Mouse (Mus musculus) forebrain, embryonic 13.5 days (tissue): ENCODE data around the gene Crip2. TPM values are rescaled to one million over a fixed set of nuclear protein-coding genes. Genes with fewer than 3 reads are reported as not detected.

Source experiments
- ATAC-seq: fragments of 200-750 bp; cut with Nextera tagmentation; 2 replicates; pipeline ENCODE4 v1.8.0; 2017
- H3K27ac ChIP-seq: fragments of 300-500 bp; sonication (generic); 2 replicates; pipeline ENCODE4 v1.5.1; 2015; ENCODE audit warnings: inconsistent platforms, mild to moderate bottlenecking, moderate library complexity
- H3K27me3 ChIP-seq: fragments of 300-500 bp; sonication (generic); 2 replicates; pipeline ENCODE4 v1.6.1; 2015; ENCODE audit warnings: mild to moderate bottlenecking, inconsistent platforms
- H3K36me3 ChIP-seq: fragments of 300-500 bp; sonication (generic); 2 replicates; pipeline ENCODE4 v1.6.1; 2015; ENCODE audit warnings: mild to moderate bottlenecking, inconsistent platforms; ENCODE audit not compliant: poor library complexity, severe bottlenecking
- H3K4me1 ChIP-seq: fragments of 300-500 bp; sonication (generic); 2 replicates; pipeline ENCODE4 v1.6.1; 2015; ENCODE audit warnings: inconsistent platforms
- H3K4me2 ChIP-seq: fragments of 300-500 bp; sonication (generic); 2 replicates; pipeline ENCODE4 v1.6.1; 2015; ENCODE audit warnings: inconsistent platforms, mild to moderate bottlenecking, moderate library complexity
- H3K4me3 ChIP-seq: fragments of 300-500 bp; sonication (generic); 2 replicates; pipeline ENCODE4 v1.5.1; 2015; ENCODE audit warnings: mild to moderate bottlenecking, inconsistent platforms
- H3K9ac ChIP-seq: fragments of 300-500 bp; sonication (generic); 2 replicates; pipeline ENCODE4 v1.6.1; 2015; ENCODE audit warnings: mild to moderate bottlenecking, inconsistent platforms
- H3K9me3 ChIP-seq: fragments of 300-500 bp; sonication (generic); replicated peaks from 2 replicates; pipeline ENCODE4 v1.6.1; 2016; ENCODE audit warnings: inconsistent platforms
- WGBS: fragments of 180-500 bp; shearing (Covaris S2); methylation state at CpG from one replicate; pipeline ENCODE4 v1.1.7; 2015; 5-methylcytosine and 5-hydroxymethylcytosine counted together
- polyA plus RNA-seq: library from polyadenylated mRNA; unstranded; fragments of >200 nt; fragmentation: Nextera tagmentation; extraction: Ambion mirVana; gene quantifications from 2 replicates; pipeline ENCODE4 v1.2.1, GENCODE M21; 2015

The Crip2 gene
- polyA plus RNA-seq, 1 experiment from 2014 or later, result 314 TPM

DNA sequence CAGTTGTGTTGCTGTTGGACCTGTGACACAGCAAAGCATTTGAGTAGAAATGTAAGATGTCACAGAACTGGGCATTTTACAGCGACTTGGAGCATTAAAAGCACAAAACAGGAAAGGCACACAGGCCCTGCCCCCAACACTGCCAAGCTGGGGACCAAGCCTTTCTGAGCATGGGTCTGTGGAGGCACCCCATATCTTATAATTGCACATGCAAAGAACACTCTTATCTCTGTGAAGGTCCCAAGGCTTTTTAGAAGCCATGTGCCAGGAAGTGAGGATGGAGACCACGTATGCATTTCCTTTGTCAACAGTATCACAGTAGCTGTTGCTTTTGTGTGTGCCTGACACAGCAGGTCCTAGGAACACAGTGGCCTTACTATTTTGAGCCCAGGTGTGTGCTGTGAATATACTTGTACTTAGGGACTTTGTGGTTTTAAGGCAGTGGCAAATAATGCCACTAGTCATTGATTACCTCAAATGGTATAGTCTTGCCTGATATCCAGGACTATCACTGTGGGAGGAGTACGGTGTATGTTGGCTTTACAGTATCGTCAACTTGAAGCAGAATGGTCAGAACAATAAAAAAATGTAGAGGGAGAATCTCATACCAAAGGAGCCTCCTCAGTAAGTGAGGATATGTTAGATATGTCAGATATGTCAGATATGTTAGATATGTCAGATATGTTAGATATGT, 32.5 kb upstream of the Crip2 start:
- no peak for ATAC-seq
- WGBS, result 83% methylated on average over 4 of the region's 4 CpGs
- peaks cover 12% of the 10 kb centered on the region; the same call in 1 of the 2 replicates for H3K4me1 ChIP-seq

DNA sequence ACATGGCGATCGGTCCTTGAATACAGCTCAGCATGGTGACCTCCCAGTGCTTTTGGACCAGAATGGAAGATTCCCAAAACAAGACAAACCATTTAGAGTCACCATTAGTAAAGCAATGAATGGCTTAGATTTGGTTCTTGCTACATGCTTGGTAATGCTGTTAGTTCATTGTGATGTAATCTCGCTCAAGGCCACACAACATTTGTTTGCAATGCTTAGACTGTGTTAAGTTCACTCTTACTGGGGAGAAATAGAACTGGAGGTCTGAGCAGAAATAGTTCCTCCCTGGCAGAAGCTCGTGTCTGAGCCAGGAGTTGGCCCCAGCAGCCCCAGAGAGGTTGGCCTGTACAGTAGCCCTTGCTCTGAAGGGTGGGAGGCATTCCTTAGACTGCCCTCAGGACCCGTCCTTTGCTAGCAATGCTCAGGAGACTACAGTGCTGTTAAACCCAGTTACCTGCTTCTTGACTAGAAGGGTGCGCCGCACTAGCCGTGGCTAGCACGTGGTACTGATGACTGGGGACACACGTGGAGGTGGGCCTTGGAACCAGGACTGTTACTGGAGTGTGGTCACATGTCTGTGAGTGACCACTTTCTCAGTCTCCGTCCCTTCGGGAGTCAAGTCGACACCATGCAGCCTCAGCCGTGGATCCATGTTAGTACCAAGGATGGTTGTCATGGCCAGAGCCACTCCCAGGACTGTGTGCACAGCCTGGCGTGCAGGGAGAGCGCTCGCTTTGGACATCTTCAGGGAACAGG, 31.3 kb upstream of the Crip2 start:
- WGBS, result 88% methylated on average over 17 of the region's 17 CpGs
- H3K36me3 ChIP-seq, result peaks cover 40% of the 10 kb centered on the region
- ATAC-seq, result no peak
- no peaks in the 10 kb centered on the region for H3K27me3 ChIP-seq
- H3K4me2 ChIP-seq, result no peak overlapping the region
- H3K9ac ChIP-seq, result no peak overlapping the region
- H3K4me1 ChIP-seq, result peaks cover 7% of the 10 kb centered on the region; the same call in 1 of the 2 replicates
- H3K27ac ChIP-seq, result no peak overlapping the region; the same call in 1 of the 2 replicates
- H3K9me3 ChIP-seq, result 0 out of 2 replicates have a peak, but pooled peaks cover 3% of the 10 kb centered on the region
- no peak overlapping the region for H3K4me3 ChIP-seq

More for the DNA sequence above, 32.5 kb upstream of the Crip2 start:
- peaks cover 35% of the 10 kb centered on the region for H3K36me3 ChIP-seq
- no peak overlapping the region for H3K9ac ChIP-seq
- no peak overlapping the region for H3K27ac ChIP-seq
- H3K4me2 ChIP-seq, result no peak overlapping the region
- H3K9me3 ChIP-seq, result 0 out of 2 replicates have a peak, but pooled peaks cover 3% of the 10 kb centered on the region
- no peak overlapping the region for H3K4me3 ChIP-seq
- H3K27me3 ChIP-seq, result no peaks in the 10 kb centered on the region

DNA sequence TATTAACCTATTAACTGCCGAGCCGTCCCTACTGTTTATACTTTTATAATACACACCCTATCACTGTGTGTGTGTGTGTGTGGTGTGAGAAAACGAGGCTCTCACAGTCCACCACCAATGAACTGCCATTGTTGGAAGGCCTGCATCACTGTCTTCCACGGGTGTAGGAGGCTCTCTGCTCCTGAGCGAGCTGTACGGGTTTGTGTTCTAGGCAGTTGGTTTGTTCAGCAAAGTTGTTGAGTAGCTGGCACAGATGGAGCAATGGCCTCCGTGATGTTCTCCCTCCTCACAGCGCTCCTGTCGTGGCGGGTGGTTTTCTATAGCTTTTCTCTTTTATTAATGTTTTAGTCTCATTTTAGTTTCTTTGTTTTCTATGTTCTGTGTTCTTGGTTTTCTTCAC, 30.2 kb upstream of the Crip2 start:
- H3K36me3 ChIP-seq, result peaks cover 47% of the 10 kb centered on the region
- peak overlapping the region; percentile 19; the same call in 1 of the 2 replicates for H3K27ac ChIP-seq
- no peaks in the 10 kb centered on the region for H3K27me3 ChIP-seq
- ATAC-seq, result no peak
- H3K4me2 ChIP-seq, result no peak overlapping the region
- 0 out of 2 replicates have a peak, but pooled peaks cover 2% of the 10 kb centered on the region for H3K4me1 ChIP-seq
- 85% methylated on average over 10 of the region's 10 CpGs for WGBS
- H3K9me3 ChIP-seq, result 0 out of 2 replicates have a peak, but pooled peaks cover 3% of the 10 kb centered on the region
- no peak overlapping the region for H3K9ac ChIP-seq
- H3K4me3 ChIP-seq, result no peak overlapping the region

DNA sequence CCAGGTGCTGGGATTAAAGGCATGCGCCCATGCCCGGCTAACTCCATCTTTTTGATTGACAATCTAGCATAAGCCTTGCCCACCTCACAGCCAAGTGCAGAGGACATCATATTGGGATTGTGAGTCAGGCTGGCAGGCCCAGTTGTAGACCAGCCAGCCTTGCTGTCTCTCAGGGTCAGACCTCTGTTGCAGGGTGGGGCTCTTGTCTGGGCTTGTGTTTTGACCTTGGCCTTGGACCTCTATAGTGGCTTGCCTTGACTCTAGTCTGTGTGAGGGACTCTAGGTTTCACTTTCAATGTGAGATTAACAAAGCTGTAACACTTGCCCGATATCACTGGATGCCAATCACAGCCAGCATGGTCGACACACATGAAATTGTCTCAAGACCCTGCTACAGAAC, 25.9 kb upstream of the Crip2 start:
- Histone ChIP-seq H3K27me3 (no peaks in the 10 kb centered on the region), H3K36me3 (peaks cover 71% of the 10 kb centered on the region), H3K4me3 (no peak overlapping the region), H3K4me2 (no peak overlapping the region), H3K4me1 (0 out of 2 replicates have a peak, but pooled peaks cover 2% of the 10 kb centered on the region), H3K27ac (no peak overlapping the region), H3K9me3 (no peaks in the 10 kb centered on the region), H3K9ac (no peak overlapping the region)
- no peak for ATAC-seq
- WGBS, result 93% methylated on average over 4 of the region's 4 CpGs

DNA sequence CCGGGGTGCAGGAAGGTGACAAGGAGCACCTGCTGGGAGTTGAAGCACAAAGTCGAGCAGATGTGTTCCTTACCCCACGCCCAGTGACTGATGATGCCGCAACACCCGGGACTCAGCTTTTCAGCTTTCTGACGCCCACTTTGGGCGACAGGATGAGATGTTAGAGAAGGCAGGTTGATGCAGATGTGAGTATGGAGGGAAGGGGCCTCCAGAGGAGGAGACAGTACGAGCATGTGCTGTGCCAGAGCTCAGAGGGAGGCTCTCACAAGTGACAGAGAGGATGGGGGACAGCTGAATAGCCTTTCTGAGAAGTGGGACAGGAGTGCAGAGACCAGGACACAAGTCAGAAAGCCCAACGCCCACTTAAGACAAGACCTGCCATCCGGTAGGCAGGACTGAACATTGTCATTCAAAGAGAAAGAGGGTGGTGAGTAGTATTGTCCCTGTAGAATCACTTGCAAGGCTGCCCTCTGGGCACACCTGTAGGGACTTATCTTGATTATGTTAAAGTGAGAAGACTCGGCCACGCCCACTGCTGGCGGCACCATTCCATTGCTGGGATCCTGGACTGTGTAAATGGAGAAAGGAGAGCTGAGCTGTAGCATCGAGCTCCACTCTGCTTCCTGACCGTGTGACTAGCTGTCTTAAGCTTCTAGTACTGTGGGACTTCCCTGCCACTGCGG, 25.0 kb upstream of the Crip2 start:
- 0 out of 2 replicates have a peak, but pooled peaks cover 2% of the 10 kb centered on the region for H3K4me1 ChIP-seq
- 87% methylated on average over 16 of the region's 16 CpGs for WGBS
- H3K4me3 ChIP-seq, result no peak overlapping the region
- H3K36me3 ChIP-seq, result peaks cover 76% of the 10 kb centered on the region
- H3K9me3 ChIP-seq, result no peaks in the 10 kb centered on the region
- ATAC-seq, result no peak
- no peaks in the 10 kb centered on the region for H3K27me3 ChIP-seq
- no peak overlapping the region for H3K27ac ChIP-seq
- no peak overlapping the region for H3K4me2 ChIP-seq
- H3K9ac ChIP-seq, result no peak overlapping the region

DNA sequence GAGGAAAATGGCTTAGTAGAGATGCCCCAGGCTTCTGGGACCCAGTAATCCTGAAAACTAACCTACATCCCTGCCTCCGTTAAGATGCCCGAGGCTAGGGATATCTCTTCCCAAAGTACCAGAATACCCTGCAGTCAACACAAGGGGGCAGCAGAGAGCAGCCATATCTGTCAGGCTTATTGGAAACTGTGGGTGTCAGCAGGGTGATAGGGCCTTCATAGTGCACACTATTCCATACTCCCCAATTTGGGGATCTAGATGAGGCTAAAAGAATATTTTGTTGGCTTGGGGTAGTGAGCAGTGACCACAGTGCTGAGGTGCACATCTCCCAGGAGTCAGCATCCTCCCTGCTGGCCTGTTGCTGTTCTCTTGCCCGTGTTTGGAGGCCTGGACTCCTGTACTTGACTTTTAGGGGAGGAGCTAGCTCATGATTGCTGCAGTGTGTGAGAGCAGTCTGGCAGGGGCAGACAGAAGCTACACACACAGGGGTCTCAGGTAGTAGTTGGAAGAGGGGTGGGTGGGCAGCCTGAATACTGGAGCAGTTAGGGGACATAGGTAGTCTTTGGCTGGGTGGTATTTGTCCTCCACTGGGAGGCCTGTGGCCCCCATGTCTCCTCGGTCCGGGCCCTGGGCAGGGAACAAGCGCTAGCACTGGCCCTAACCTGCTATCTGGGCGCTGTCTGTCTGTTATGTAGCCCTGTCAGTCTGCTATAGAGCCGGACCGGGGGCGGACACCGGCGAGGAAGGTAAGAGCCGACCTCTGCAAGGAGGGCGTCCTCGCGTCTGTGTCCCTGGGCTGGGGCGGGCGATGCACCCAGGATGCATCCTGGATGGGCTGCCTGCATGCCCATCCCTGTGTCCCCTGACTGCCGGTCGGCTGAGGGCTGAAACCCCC, 20.3 kb upstream of the Crip2 start:
- H3K9ac ChIP-seq, result no peak overlapping the region
- 86% methylated on average over 20 of the region's 20 CpGs for WGBS
- H3K36me3 ChIP-seq, result peaks cover 95% of the 10 kb centered on the region

DNA sequence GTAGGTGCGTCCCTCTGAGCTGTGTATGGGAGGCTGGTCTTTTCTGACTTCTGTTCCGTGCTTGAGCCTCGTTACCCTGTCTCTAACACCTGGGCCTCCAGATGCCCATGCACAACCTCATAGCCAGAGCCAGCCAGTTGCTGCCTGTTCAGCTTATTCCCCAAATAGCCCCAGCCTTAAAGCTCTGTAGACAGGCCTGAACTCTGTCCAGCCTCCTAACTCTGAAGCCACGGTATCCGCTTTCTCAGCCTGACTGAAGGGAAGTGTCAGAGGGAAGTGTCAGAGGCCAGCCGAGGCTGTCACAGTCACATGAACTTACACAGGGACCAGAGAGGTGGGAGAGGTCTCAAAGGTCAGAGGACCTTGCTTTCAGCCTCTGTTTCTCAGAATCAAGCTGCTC, 15.3 kb upstream of the Crip2 start:
- Histone ChIP-seq H3K4me1 (no peaks in the 10 kb centered on the region), H3K36me3 (peaks cover 100% of the 10 kb centered on the region), H3K27me3 (no peaks in the 10 kb centered on the region), H3K9me3 (no peaks in the 10 kb centered on the region), H3K4me2 (no peak overlapping the region), H3K4me3 (no peak overlapping the region), H3K9ac (no peak overlapping the region), H3K27ac (no peak overlapping the region)
- no peak for ATAC-seq
- 90% methylated on average over 6 of the region's 6 CpGs for WGBS

More for the DNA sequence above, 20.3 kb upstream of the Crip2 start:
- no peaks in the 10 kb centered on the region for H3K27me3 ChIP-seq
- no peaks in the 10 kb centered on the region for H3K4me1 ChIP-seq
- H3K27ac ChIP-seq, result no peak overlapping the region
- H3K9me3 ChIP-seq, result no peaks in the 10 kb centered on the region
- no peak overlapping the region for H3K4me3 ChIP-seq
- no peak overlapping the region for H3K4me2 ChIP-seq
- ATAC-seq, result peak; percentile 79

DNA sequence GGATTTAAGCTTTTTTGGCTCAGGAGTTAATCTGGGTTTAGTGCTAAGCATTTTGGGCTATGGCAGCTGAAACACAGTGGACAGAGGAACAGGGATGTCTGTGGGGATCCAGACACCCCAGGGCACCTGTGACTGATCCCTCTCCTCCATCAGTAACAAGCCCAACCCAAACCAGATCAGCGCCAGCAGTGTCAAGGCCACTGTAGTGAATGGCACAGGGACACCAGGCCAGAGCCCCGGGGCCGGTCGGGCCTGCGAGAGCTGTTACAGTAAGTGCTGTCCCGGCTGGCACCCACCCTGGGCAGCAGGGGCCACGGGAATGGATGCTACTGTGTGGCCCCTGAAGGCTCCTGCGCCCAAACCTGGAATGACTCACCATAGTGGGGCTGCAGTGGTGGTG, 9.3 kb upstream of the Crip2 start:
- Histone ChIP-seq H3K27me3 (no peaks in the 10 kb centered on the region), H3K9me3 (no peaks in the 10 kb centered on the region), H3K36me3 (peaks cover 100% of the 10 kb centered on the region), H3K4me3 (no peak overlapping the region), H3K4me2 (no peak overlapping the region), H3K27ac (no peak overlapping the region), H3K9ac (no peak overlapping the region), H3K4me1 (no peaks in the 10 kb centered on the region)
- no peak for ATAC-seq
- 90% methylated on average over 8 of the region's 8 CpGs for WGBS

DNA sequence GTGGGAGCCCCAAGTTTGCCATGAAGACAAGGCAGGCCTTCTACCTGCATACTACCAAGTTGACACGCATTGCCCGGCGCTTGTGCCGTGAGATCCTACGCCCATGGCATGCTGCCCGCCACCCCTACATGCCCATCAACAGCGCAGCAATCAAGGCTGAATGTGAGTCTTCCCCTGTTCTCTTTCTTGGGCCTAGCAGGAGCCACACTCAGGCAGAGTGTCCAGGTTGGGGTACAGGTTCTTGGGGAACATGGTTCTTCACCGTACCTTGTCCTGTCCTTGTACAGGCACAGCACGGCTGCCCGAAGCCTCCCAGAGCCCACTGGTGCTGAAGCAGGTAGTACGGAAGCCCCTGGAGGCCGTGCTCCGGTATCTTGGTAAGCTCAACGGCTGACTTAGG, 8.4 kb upstream of the Crip2 start:
- WGBS, result 98% methylated on average over 14 of the region's 14 CpGs
- H3K9me3 ChIP-seq, result no peaks in the 10 kb centered on the region
- H3K27ac ChIP-seq, result no peak overlapping the region
- no peak overlapping the region for H3K9ac ChIP-seq
- no peaks in the 10 kb centered on the region for H3K27me3 ChIP-seq
- no peaks in the 10 kb centered on the region for H3K4me1 ChIP-seq
- H3K4me3 ChIP-seq, result no peak overlapping the region
- no peak for ATAC-seq
- H3K4me2 ChIP-seq, result no peak overlapping the region
- peaks cover 100% of the 10 kb centered on the region for H3K36me3 ChIP-seq

DNA sequence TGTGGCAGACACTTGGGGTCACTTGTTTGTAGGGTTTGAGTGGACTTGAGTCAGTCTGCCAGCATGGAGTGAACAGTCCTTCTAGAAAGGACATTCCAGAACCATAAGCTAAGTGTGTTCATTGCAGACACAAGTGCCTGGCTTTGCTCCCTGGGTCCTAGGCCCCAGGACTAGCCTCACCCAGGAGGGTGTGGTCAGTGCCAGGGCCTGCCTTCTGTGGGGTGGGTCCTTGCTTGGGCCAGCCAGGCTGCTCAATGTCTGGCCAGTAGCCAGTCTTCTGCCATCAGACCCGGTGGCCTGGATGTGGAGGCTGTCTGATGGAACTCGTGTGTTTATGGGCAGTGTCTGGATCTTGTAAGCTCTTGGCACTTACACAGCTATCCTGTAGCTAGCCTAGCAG, 7.5 kb upstream of the Crip2 start:
- H3K4me2 ChIP-seq, result no peak overlapping the region
- H3K27me3 ChIP-seq, result no peaks in the 10 kb centered on the region
- H3K9me3 ChIP-seq, result no peaks in the 10 kb centered on the region
- 79% methylated on average over 2 of the region's 2 CpGs for WGBS
- H3K36me3 ChIP-seq, result peaks cover 100% of the 10 kb centered on the region
- no peaks in the 10 kb centered on the region for H3K4me1 ChIP-seq
- H3K9ac ChIP-seq, result no peak overlapping the region
- H3K4me3 ChIP-seq, result no peak overlapping the region
- ATAC-seq, result no peak
- H3K27ac ChIP-seq, result no peak overlapping the region

DNA sequence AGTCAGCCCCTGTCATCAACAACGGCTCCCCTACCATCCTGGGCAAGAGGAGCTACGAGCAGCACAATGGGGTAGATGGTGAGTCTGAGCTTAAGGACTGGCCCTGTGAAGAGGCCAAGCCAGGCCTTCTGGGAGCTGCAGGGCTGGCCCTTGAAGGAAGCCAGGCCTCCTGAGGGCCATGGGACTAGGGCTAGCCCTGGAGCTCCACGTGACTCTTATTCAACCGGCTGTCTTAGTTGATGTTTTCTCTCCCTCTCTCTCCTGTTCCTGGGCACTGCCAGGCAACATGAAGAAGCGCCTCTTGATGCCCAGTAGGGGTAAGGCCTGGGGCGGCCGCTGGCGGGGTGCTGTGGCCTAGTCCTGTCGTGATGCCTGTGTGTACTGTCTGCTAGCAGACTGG, 6.8 kb upstream of the Crip2 start:
- Histone ChIP-seq H3K4me2 (no peak overlapping the region), H3K36me3 (peaks cover 100% of the 10 kb centered on the region), H3K27me3 (no peaks in the 10 kb centered on the region), H3K4me3 (no peak overlapping the region), H3K9ac (no peak overlapping the region), H3K9me3 (no peaks in the 10 kb centered on the region), H3K4me1 (peaks cover 1% of the 10 kb centered on the region), H3K27ac (no peak overlapping the region; the same call in 1 of the 2 replicates)
- 94% methylated on average over 9 of the region's 9 CpGs for WGBS
- no peak for ATAC-seq
